Mouse (Mus musculus): ENCODE results near the gene 4833439L19Rik. TPM values are rescaled to one million over a fixed set of nuclear protein-coding genes. Genes with fewer than 3 reads are reported as not detected.

4833439L19Rik gene
- 139 and 162 TPM in 2 replicates for polyA plus RNA-seq (2012; rRNA removed)

DNA sequence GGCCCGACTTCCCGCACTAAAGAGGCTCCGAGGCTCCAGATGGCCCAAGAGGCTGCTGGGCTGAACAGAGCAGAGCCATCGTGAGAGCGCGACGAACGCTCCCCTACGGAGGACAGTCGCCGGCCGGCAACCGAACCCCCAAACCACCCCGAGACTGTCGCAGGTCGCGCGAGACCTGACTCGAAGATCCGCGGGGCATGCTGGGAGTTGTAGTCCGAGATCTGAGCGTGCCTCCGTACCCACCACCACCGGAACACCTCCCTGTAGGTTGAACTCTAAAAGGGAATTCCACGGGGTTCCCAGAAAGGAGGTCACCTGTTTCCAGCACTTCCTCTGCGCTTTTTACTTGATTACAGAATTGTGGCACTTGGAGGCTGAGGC, at the start of gene 4833439L19Rik:
TSS of gene 4833439L19Rik (minus strand) at position 235 of the 381 bp plus-strand sequence.

DNA sequence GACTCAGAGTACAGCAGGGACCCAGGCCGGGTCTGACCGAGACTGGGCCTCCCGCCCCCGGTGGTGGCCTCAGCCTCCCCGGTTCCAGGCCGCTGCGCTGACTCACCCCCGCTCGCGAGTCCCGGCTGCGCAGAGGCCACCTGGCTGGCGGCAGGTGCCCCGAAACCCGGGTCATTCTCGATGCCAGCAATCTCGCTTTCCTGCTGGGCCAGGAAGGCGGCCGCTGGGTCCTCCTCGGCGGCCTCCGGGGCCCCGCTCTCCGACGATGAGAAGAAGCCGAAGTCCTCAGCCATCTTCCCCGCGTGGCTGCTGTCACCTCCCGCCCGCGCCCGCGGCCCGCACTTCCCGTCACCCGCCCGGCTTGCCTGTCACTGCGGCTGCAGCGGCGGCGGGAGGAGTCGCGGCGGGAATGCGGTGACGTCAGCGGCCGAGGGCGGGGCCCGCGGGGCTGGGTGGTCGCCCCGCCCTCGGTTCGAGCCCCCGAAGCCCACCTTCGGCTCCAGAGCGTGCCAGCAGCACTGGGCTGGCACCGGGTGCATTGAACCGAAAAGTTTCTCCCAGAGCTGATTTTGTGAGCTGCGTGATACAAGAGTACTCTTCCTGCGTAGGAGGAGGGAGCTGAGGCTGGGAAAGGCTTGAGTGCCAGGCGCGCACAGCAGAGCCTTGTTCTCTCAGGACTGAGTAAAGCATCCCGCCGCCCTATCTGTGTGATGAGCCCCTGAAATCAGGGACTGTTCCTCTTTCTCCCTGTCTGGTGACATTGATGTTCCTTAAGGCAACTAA, 45.9 kb upstream of the 4833439L19Rik start, which contains the start of gene Cltb:
TSS of gene Cltb (minus strand) at position 373 of the 783 bp plus-strand sequence.

DNA sequence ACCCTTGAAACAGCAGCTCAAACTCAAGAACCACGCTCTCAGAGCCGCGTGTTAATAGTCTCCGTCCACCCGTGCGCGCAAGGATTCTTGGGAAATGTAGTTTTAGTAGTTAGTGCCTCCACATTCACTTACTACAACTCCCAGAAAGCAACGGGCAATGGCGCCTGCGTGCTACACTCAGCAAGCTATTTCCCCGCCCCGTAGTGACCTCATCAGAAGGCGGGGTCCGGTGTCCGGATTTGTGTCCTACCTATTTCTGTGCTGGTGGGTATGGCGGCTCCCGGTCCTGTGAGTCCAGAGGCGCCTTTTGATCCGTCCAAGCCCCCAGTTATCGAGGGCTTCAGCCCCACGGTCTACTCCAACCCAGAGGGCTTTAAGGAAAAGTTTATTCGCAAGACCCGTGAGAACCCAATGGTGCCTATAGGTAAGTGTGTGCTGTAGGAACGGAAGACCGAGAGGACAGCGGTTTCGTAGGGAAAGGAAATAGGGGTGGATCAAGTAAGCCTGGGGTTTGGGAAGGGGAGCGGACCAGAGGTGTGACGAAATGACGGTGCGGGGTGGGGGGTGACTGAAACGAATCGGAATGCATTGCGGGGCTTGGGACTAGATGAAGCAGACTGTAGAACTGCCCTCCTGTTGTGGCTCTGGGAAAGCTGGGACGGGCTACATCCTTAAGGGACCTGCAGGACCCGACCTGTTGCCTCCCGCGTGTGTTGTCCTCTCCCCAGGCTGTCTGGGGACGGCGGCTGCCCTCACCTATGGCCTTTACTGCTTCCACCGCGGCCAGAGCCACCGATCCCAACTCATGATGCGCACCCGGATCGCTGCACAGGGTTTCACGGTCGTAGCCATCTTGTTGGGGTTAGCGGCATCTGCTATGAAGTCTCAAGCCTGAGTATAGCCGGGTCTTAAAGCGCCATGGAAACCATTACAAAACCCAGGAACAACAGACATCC, 25.0 kb upstream of the 4833439L19Rik start, which contains the start of the genes Nop16 and Higd2a:
TSS of gene Nop16 (minus strand) at position 95 of the 956 bp plus-strand sequence.
TSS of gene Higd2a (plus strand) at position 212 of the 956 bp plus-strand sequence.

DNA sequence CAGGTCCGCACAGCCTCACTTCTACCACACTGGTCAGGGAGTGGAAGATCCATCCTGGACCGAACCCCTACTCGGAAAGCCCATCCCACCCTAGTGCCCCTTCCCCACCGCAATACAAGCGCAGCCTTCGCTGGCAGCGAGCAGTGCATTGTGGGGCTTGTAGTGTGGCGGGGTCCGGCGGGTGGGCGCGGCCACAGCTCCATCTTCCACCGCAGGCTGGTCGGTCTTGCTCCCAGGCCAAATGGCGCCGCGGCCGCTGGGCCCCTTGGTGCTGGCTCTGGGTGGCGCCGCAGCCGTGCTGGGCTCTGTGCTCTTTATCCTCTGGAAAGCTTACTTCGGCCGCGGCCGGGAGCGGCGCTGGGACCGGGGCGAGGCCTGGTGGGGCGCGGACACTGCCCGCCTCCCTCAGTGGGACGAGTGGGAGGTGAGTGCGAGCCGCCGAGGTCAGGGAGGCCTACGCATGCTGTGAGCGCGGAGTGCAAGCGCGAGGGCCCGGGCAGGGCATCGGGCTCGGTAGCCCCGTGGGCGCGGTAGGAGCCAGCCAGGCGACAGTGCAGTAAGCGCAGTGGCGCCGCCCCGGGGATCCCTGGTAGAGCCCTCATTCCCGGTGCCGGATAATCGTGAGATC, 9.7 kb upstream of the 4833439L19Rik start, which contains the start of gene Arl10:
TSS of gene Arl10 (plus strand) at position 162 of the 628 bp plus-strand sequence.

DNA sequence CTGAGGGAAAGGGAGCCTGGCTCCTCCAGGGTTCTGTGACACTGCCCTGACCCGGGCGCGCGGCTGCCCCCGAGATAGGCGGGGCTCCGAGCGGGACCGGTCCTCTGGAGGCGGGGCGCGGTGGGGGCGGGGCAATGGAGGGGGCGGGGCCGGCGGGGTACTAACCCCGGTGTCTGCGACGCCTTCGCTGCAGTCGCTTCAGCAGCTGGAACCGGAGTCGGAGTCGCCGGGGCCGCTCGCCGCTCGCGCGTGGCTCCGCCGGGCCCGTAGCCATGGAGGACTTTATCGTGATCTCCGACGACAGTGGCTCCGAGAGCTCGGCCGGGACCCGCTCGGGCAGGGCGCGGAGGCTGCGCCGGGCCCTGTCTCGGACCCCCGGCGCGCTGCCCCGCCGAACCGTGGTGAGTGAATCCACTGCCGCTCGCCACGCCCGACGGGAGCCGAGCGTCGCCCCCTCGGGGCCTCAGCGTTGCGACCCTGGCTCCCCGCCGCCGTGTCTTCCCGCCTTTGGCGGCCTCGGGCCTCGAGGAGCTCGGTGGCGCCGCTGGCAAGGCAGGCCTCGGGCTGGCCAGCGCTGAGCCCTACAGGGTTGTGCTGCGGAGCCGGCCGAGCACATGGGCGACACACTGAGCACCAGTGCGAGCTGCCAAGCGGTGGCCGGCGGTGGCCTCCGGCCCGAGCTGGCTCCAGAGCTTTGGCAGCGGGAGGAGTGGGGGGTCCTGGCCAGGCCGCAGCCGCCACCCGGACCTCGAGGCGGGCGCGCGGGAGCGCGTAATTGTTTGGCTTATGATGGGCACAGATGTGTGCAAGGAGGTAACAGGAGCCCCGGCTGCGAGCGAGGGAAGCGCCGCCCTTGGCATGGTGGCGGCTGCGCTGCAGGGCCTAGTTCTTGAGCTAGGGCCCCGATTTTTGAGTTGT, 61.4 kb downstream of the 4833439L19Rik start, which contains the start of gene Simc1:
TSS of gene Simc1 (plus strand) at position 176 of the 918 bp plus-strand sequence.

Other genes with a start within 250 kb of the 4833439L19Rik start
- 45.9 and 48.3 TPM in 2 replicates for gene Cplx2, start 194.1 kb downstream of the 4833439L19Rik start, polyA plus RNA-seq (2012; rRNA removed)
- 49.5 and 54.2 TPM in 2 replicates for gene Thoc3, start 96.6 kb downstream of the 4833439L19Rik start, polyA plus RNA-seq (2012; rRNA removed)
- 33.4 and 35.6 TPM in 2 replicates for gene Simc1, start 61.7 kb downstream of the 4833439L19Rik start, polyA plus RNA-seq (2012; rRNA removed)
- 71.1 and 73.2 TPM in 2 replicates for gene Arl10, start 9.6 kb upstream of the 4833439L19Rik start, polyA plus RNA-seq (2012; rRNA removed)
- gene Nop16, start 24.7 kb upstream of the 4833439L19Rik start, polyA plus RNA-seq (2012; rRNA removed), result 41.4 and 43.6 TPM in 2 replicates
- 127 and 138 TPM in 2 replicates for gene Higd2a, start 24.8 kb upstream of the 4833439L19Rik start, polyA plus RNA-seq (2012; rRNA removed)
- 89.3 and 101 TPM in 2 replicates for gene Cltb, start 45.9 kb upstream of the 4833439L19Rik start, polyA plus RNA-seq (2012; rRNA removed)
- 41.4 and 43.7 TPM in 2 replicates for gene Faf2, start 56.3 kb upstream of the 4833439L19Rik start, polyA plus RNA-seq (2012; rRNA removed)
- gene Rnf44, start 128.5 kb upstream of the 4833439L19Rik start, polyA plus RNA-seq (2012; rRNA removed), result 157 and 162 TPM in 2 replicates
- gene Cdhr2, start 136.0 kb upstream of the 4833439L19Rik start, polyA plus RNA-seq (2012; rRNA removed), result 0.07 and 0.09 TPM in 2 replicates
- gene Gprin1, start 184.4 kb upstream of the 4833439L19Rik start, polyA plus RNA-seq (2012; rRNA removed), result 70.0 and 73.5 TPM in 2 replicates
- gene Sncb, start 201.2 kb upstream of the 4833439L19Rik start, polyA plus RNA-seq (2012; rRNA removed), result 55.4 and 60.9 TPM in 2 replicates
- gene Eif4e1b, start 218.6 kb upstream of the 4833439L19Rik start, polyA plus RNA-seq (2012; rRNA removed), result not detected in 2 replicates
- gene Tspan17, start 223.9 kb upstream of the 4833439L19Rik start, polyA plus RNA-seq (2012; rRNA removed), result 15.5 and 18.8 TPM in 2 replicates